Mouse (Mus musculus): ENCODE results near the gene Ifitm6. TPM values are rescaled to one million over a fixed set of nuclear protein-coding genes. Genes with fewer than 3 reads are reported as not detected.

Gene Ifitm6
- polyA plus RNA-seq, 1 experiment from 2014 or later, result 0.88 TPM

- Histone ChIP-seq H3K4me2 (ENCODE audit: low read depth, low read length) (no peak overlapping the region), H3K9ac (replicated peaks; ENCODE audit: low read depth, low read length) (no peak overlapping the region), H3K27me3 (ENCODE audit: control insufficient read depth, insufficient read depth, low read length) (no peaks in the 10 kb centered on the region), H3K36me3 (ENCODE audit: control insufficient read depth, insufficient read depth, low read length) (no peaks in the 10 kb centered on the region), H3K27ac (ENCODE audit: low read depth, low read length) (no peak overlapping the region), H3K4me1 (ENCODE audit: control insufficient read depth, insufficient read depth, low read length) (no peaks in the 10 kb centered on the region), H3K9me3 (ENCODE audit: control insufficient read depth, low read length) (no peaks in the 10 kb centered on the region), H3K4me3 (ENCODE audit: low read depth, low read length) (no peak overlapping the region)
- no peak for ATAC-seq (ENCODE audit: low read depth)
- WGBS, result 87% methylated on average over 9 of the region's 9 CpGs
Observed at GRCm38 (mm10) chr7:141032458-141033167, 14.9 kb upstream of the Ifitm6 start.

GRCm38 (mm10) chr7:141030390-141030789 is 12.7 kb upstream of the Ifitm6 start:
- Histone ChIP-seq H3K27ac (ENCODE audit: low read depth, low read length) (no peak overlapping the region), H3K4me2 (ENCODE audit: low read depth, low read length) (no peak overlapping the region), H3K4me1 (ENCODE audit: control insufficient read depth, insufficient read depth, low read length) (no peaks in the 10 kb centered on the region), H3K9me3 (ENCODE audit: control insufficient read depth, low read length) (no peaks in the 10 kb centered on the region), H3K9ac (replicated peaks; ENCODE audit: low read depth, low read length) (no peak overlapping the region), H3K27me3 (ENCODE audit: control insufficient read depth, insufficient read depth, low read length) (no peaks in the 10 kb centered on the region), H3K36me3 (ENCODE audit: control insufficient read depth, insufficient read depth, low read length) (no peaks in the 10 kb centered on the region), H3K4me3 (ENCODE audit: low read depth, low read length) (no peak overlapping the region)
- no peak for ATAC-seq (ENCODE audit: low read depth)
- WGBS, result 48% methylated on average over 3 of the region's 3 CpGs

- H3K27ac ChIP-seq (ENCODE audit: low read depth, low read length), result no peak within 1 kb of the TSS
- ATAC-seq (ENCODE audit: low read depth), result no peak
- H3K9me3 ChIP-seq (ENCODE audit: control insufficient read depth, low read length), result no peaks in the 10 kb centered on the region
- H3K9ac ChIP-seq (replicated peaks; ENCODE audit: low read depth, low read length), result no peak within 1 kb of the TSS
- no peak within 1 kb of the TSS for H3K4me2 ChIP-seq (ENCODE audit: low read depth, low read length)
- no peaks in the 10 kb centered on the region for H3K27me3 ChIP-seq (ENCODE audit: control insufficient read depth, insufficient read depth, low read length)
- no peaks in the 10 kb centered on the region for H3K36me3 ChIP-seq (ENCODE audit: control insufficient read depth, insufficient read depth, low read length)
- H3K4me1 ChIP-seq (ENCODE audit: control insufficient read depth, insufficient read depth, low read length), result no peaks in the 10 kb centered on the region
- 87% methylated on average over 2 of the region's 2 CpGs for WGBS
- no peak within 1 kb of the TSS for H3K4me3 ChIP-seq (ENCODE audit: low read depth, low read length)
Observed at GRCm38 (mm10) chr7:141028831-141029230, 11.1 kb upstream of the Ifitm6 start, which contains the start of gene Gm17387. TSS of gene Gm17387 (plus strand) at chr7:141029131.

GRCm38 (mm10) chr7:141026740-141027098 is 9.0 kb upstream of the Ifitm6 start:
- ATAC-seq (ENCODE audit: low read depth), result peak; percentile 39; the same call in 1 of the 2 replicates
- Histone ChIP-seq H3K27ac (ENCODE audit: low read depth, low read length) (0 out of 2 replicates have a peak overlapping the region, but pooled peaks have one; percentile 7), H3K9me3 (ENCODE audit: control insufficient read depth, low read length) (no peaks in the 10 kb centered on the region), H3K36me3 (ENCODE audit: control insufficient read depth, insufficient read depth, low read length) (no peaks in the 10 kb centered on the region), H3K4me1 (ENCODE audit: control insufficient read depth, insufficient read depth, low read length) (no peaks in the 10 kb centered on the region), H3K4me2 (ENCODE audit: low read depth, low read length) (no peak overlapping the region), H3K9ac (replicated peaks; ENCODE audit: low read depth, low read length) (no peak overlapping the region), H3K27me3 (ENCODE audit: control insufficient read depth, insufficient read depth, low read length) (no peaks in the 10 kb centered on the region), H3K4me3 (ENCODE audit: low read depth, low read length) (no peak overlapping the region)
- 44% methylated on average over 5 of the region's 5 CpGs for WGBS

- no peaks in the 10 kb centered on the region for H3K9me3 ChIP-seq (ENCODE audit: control insufficient read depth, low read length)
- H3K4me2 ChIP-seq (ENCODE audit: low read depth, low read length), result no peak overlapping the region
- no peaks in the 10 kb centered on the region for H3K4me1 ChIP-seq (ENCODE audit: control insufficient read depth, insufficient read depth, low read length)
- WGBS, result 11% methylated on average over 6 of the region's 6 CpGs
- peak; percentile 55; the same call in 1 of the 2 replicates for ATAC-seq (ENCODE audit: low read depth)
- no peaks in the 10 kb centered on the region for H3K27me3 ChIP-seq (ENCODE audit: control insufficient read depth, insufficient read depth, low read length)
- no peaks in the 10 kb centered on the region for H3K36me3 ChIP-seq (ENCODE audit: control insufficient read depth, insufficient read depth, low read length)
- no peak overlapping the region for H3K4me3 ChIP-seq (ENCODE audit: low read depth, low read length)
- H3K27ac ChIP-seq (ENCODE audit: low read depth, low read length), result peak overlapping the region; percentile 71; the same call in 1 of the 2 replicates
- no peak overlapping the region for H3K9ac ChIP-seq (replicated peaks; ENCODE audit: low read depth, low read length)
Observed at GRCm38 (mm10) chr7:141026097-141026739, 8.5 kb upstream of the Ifitm6 start.

- WGBS, result 20% methylated on average over 5 of the region's 6 CpGs
- Histone ChIP-seq H3K4me1 (ENCODE audit: control insufficient read depth, insufficient read depth, low read length) (no peaks in the 10 kb centered on the region), H3K36me3 (ENCODE audit: control insufficient read depth, insufficient read depth, low read length) (no peaks in the 10 kb centered on the region), H3K27ac (ENCODE audit: low read depth, low read length) (peak overlapping the region; percentile 71), H3K9ac (replicated peaks; ENCODE audit: low read depth, low read length) (no peak overlapping the region), H3K4me3 (ENCODE audit: low read depth, low read length) (no peak overlapping the region), H3K27me3 (ENCODE audit: control insufficient read depth, insufficient read depth, low read length) (no peaks in the 10 kb centered on the region), H3K9me3 (ENCODE audit: control insufficient read depth, low read length) (no peaks in the 10 kb centered on the region), H3K4me2 (ENCODE audit: low read depth, low read length) (no peak overlapping the region)
- ATAC-seq (ENCODE audit: low read depth), result peak; percentile 84
Observed at GRCm38 (mm10) chr7:141024865-141025838, 7.4 kb upstream of the Ifitm6 start.

GRCm38 (mm10) chr7:141021489-141022449 is 4.0 kb upstream of the Ifitm6 start:
- Histone ChIP-seq H3K4me1 (ENCODE audit: control insufficient read depth, insufficient read depth, low read length) (no peaks in the 10 kb centered on the region), H3K4me3 (ENCODE audit: low read depth, low read length) (no peak overlapping the region), H3K36me3 (ENCODE audit: control insufficient read depth, insufficient read depth, low read length) (no peaks in the 10 kb centered on the region), H3K27me3 (ENCODE audit: control insufficient read depth, insufficient read depth, low read length) (no peaks in the 10 kb centered on the region), H3K9me3 (ENCODE audit: control insufficient read depth, low read length) (no peaks in the 10 kb centered on the region), H3K27ac (ENCODE audit: low read depth, low read length) (no peak overlapping the region), H3K9ac (replicated peaks; ENCODE audit: low read depth, low read length) (no peak overlapping the region), H3K4me2 (ENCODE audit: low read depth, low read length) (no peak overlapping the region)
- ATAC-seq (ENCODE audit: low read depth), result no peak
- 87% methylated on average over 14 of the region's 14 CpGs for WGBS

GRCm38 (mm10) chr7:141019028-141019427 is 1.3 kb upstream of the Ifitm6 start:
- no peak overlapping the region for H3K4me3 ChIP-seq (ENCODE audit: low read depth, low read length)
- H3K9me3 ChIP-seq (ENCODE audit: control insufficient read depth, low read length), result no peaks in the 10 kb centered on the region
- no peaks in the 10 kb centered on the region for H3K36me3 ChIP-seq (ENCODE audit: control insufficient read depth, insufficient read depth, low read length)
- H3K4me1 ChIP-seq (ENCODE audit: control insufficient read depth, insufficient read depth, low read length), result no peaks in the 10 kb centered on the region
- ATAC-seq (ENCODE audit: low read depth), result no peak
- H3K4me2 ChIP-seq (ENCODE audit: low read depth, low read length), result no peak overlapping the region
- 91% methylated on average over 5 of the region's 5 CpGs for WGBS
- no peak overlapping the region for H3K27ac ChIP-seq (ENCODE audit: low read depth, low read length)
- H3K9ac ChIP-seq (replicated peaks; ENCODE audit: low read depth, low read length), result no peak overlapping the region
- no peaks in the 10 kb centered on the region for H3K27me3 ChIP-seq (ENCODE audit: control insufficient read depth, insufficient read depth, low read length)

Data from neural tube, embryonic 14.5 days (tissue).